ENCODE assay signal across 12 mouse cellular contexts in the genomic region with DNA sequence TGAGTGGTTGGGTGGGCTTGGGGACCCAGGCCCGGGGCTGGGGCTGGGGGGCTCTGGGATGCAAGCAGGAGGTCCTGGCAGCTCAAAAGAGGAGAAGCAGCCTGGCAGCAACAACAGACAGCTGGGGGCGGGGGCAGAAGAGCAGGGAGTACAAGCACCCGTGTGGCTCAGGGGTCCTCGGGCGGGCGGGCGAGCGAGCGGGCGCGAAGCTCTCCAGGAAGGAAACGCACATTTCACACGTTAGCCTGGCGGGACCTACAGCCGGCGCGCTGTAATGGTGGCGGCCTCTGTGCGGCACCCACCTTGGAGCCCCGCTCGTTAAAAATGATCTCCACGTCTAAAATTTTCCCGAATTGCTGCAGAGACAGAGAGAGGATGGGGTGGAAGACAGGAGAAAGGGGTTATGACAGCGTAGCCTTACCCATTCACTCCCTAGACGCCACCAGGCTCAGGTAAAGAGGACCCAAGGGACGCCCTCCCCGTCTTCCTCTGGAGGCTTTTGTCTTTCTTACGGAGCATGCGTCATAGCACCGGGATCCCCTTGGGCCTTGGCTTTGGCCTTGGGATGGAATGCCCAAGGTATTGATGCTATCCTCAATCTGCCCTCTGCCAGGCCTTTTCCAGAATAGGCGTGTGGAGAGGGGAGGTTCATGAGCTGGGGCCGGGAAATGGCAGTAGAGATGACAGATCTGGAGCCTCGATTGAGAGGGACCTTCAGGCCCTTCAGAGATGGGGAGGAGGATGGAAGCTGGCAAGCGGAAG. TPM values are rescaled to one million over a fixed set of nuclear protein-coding genes. Genes with fewer than 3 reads are reported as not detected.
A peak's percentile ranks its signal among the peaks of the same experiment; 100 is the strongest.
DNase-seq lines count a peak whose midpoint lies in the region; ATAC-seq and TF ChIP-seq lines count a peak whose summit lies in the region.
"Had no signal": no experiment of that assay in that cellular context is flagged by ENCODE, and none has a peak within 500 bp of the region (broad histone marks: within the 10 kb centered on the region; RNA-seq: fewer than 3 reads in every experiment).

No protein-coding gene starts in this region.

- WGBS in hindbrain, embryonic 13.5 days: 30% methylated on average over 34 of the region's 34 CpGs
- WGBS in hindbrain, embryonic 11.5 days: 27% methylated on average over 33 of the region's 34 CpGs
- 35% methylated on average over 31 of the region's 34 CpGs for WGBS in midbrain, postnatal 0 days
- WGBS in midbrain, embryonic 16.5 days: 30% methylated on average over 33 of the region's 34 CpGs
- WGBS in limb, embryonic 15.5 days: 21% methylated on average over 34 of the region's 34 CpGs

- no peak overlapping the region for H3K9ac ChIP-seq in hindbrain, embryonic 13.5 days
- H3K9ac ChIP-seq in hindbrain, embryonic 11.5 days (ENCODE audit: low read depth, low read length): no peak overlapping the region
- 0 out of 2 replicates have a peak overlapping the region, but pooled peaks have one; percentile 2 for H3K9ac ChIP-seq in midbrain, postnatal 0 days (replicated peaks; ENCODE audit: low read length, poor library complexity, severe bottlenecking)
- no peak overlapping the region for H3K9ac ChIP-seq in midbrain, embryonic 16.5 days (ENCODE audit: low read depth, low read length)
- H3K9ac ChIP-seq in limb, embryonic 15.5 days: no peak overlapping the region
- H3K9ac ChIP-seq: liver, embryonic 13.5 days had no signal

- no peak for TF ChIP-seq POLR2A in cortical plate, adult 2 months (IDR thresholded peaks at IDR 0.05; ENCODE audit: extremely low read depth, insufficient read depth, low read length)

- peaks cover 37% of the 10 kb centered on the region for H3K36me3 ChIP-seq in hindbrain, embryonic 13.5 days
- no peaks in the 10 kb centered on the region for H3K36me3 ChIP-seq in hindbrain, embryonic 11.5 days (ENCODE audit: control insufficient read depth, insufficient read depth, low read length)
- H3K36me3 ChIP-seq in midbrain, postnatal 0 days (ENCODE audit: insufficient read depth, low read length): 0 out of 2 replicates have a peak, but pooled peaks cover 7% of the 10 kb centered on the region
- H3K36me3 ChIP-seq in midbrain, embryonic 16.5 days (ENCODE audit: control insufficient read depth, insufficient read depth, low read length): no peaks in the 10 kb centered on the region; the same call in 1 of the 2 replicates
- H3K36me3 ChIP-seq in limb, embryonic 15.5 days: no peaks in the 10 kb centered on the region
- H3K36me3 ChIP-seq: G1E; liver, embryonic 13.5 days had no signal

- 0 out of 2 replicates have a peak overlapping the region, but pooled peaks have one; percentile 4 for H3K27ac ChIP-seq in hindbrain, embryonic 13.5 days
- H3K27ac ChIP-seq in hindbrain, embryonic 11.5 days (ENCODE audit: low read depth, low read length): no peak overlapping the region
- no peak overlapping the region for H3K27ac ChIP-seq in midbrain, postnatal 0 days (ENCODE audit: low read depth, low read length)
- H3K27ac ChIP-seq in midbrain, embryonic 16.5 days (ENCODE audit: low read length): no peak overlapping the region
- 0 out of 2 replicates have a peak overlapping the region, but pooled peaks have one; percentile 38 for H3K27ac ChIP-seq in cortical plate, adult 2 months (ENCODE audit: insufficient read depth, low read length)
- no peak overlapping the region for H3K27ac ChIP-seq in limb, embryonic 15.5 days
- H3K27ac ChIP-seq: liver, embryonic 13.5 days had no signal

- H3K4me1 ChIP-seq in hindbrain, embryonic 13.5 days (replicated peaks): peaks cover 22% of the 10 kb centered on the region
- H3K4me1 ChIP-seq in hindbrain, embryonic 11.5 days (replicated peaks; ENCODE audit: control insufficient read depth, insufficient read depth, low read length): no peaks in the 10 kb centered on the region
- H3K4me1 ChIP-seq in midbrain, postnatal 0 days (ENCODE audit: insufficient read depth, low read length): no peaks in the 10 kb centered on the region
- 0 out of 2 replicates have a peak, but pooled peaks cover 2% of the 10 kb centered on the region for H3K4me1 ChIP-seq in midbrain, embryonic 16.5 days (ENCODE audit: control insufficient read depth, insufficient read depth, low read length)
- peaks cover 10% of the 10 kb centered on the region for H3K4me1 ChIP-seq in cortical plate, adult 2 months (ENCODE audit: control insufficient read depth, insufficient read depth, low read length)
- peaks cover 11% of the 10 kb centered on the region for H3K4me1 ChIP-seq in limb, embryonic 15.5 days

- no peaks in the 10 kb centered on the region for H3K9me3 ChIP-seq in hindbrain, embryonic 13.5 days
- H3K9me3 ChIP-seq in hindbrain, embryonic 11.5 days (ENCODE audit: control insufficient read depth, low read length): no peaks in the 10 kb centered on the region
- no peaks in the 10 kb centered on the region for H3K9me3 ChIP-seq in midbrain, postnatal 0 days (ENCODE audit: low read length)
- H3K9me3 ChIP-seq in midbrain, embryonic 16.5 days (replicated peaks; ENCODE audit: control insufficient read depth, low read length, poor library complexity, severe bottlenecking): no peaks in the 10 kb centered on the region
- H3K9me3 ChIP-seq in limb, embryonic 15.5 days: no peaks in the 10 kb centered on the region
- H3K9me3 ChIP-seq: liver, embryonic 13.5 days had no signal

- H3K4me3 ChIP-seq in hindbrain, embryonic 13.5 days: no peak overlapping the region
- no peak overlapping the region for H3K4me3 ChIP-seq in hindbrain, embryonic 11.5 days (ENCODE audit: low read depth, low read length)
- no peak overlapping the region for H3K4me3 ChIP-seq in midbrain, postnatal 0 days (ENCODE audit: low read depth, low read length)
- no peak overlapping the region for H3K4me3 ChIP-seq in midbrain, embryonic 16.5 days (ENCODE audit: low read depth, low read length)
- H3K4me3 ChIP-seq in cortical plate, adult 2 months (ENCODE audit: insufficient read depth, low read length): no peak overlapping the region
- H3K4me3 ChIP-seq in limb, embryonic 15.5 days: no peak overlapping the region
- H3K4me3 ChIP-seq: liver, embryonic 13.5 days had no signal

- no peak for ATAC-seq in hindbrain, embryonic 13.5 days (ENCODE audit: low FRiP score)
- no peak for ATAC-seq in hindbrain, embryonic 11.5 days (ENCODE audit: low FRiP score)
- ATAC-seq in midbrain, postnatal 0 days (ENCODE audit: low FRiP score): no peak
- ATAC-seq in midbrain, embryonic 16.5 days: no peak
- ATAC-seq in limb, embryonic 15.5 days (ENCODE audit: insufficient number of reproducible peaks, low FRiP score, low TSS enrichment, low read depth): no peak
- ATAC-seq: forebrain, embryonic 16.5 days had no signal

- no peak overlapping the region for H3K4me2 ChIP-seq in hindbrain, embryonic 13.5 days
- no peak overlapping the region for H3K4me2 ChIP-seq in hindbrain, embryonic 11.5 days (replicated peaks; ENCODE audit: low read depth, low read length)
- H3K4me2 ChIP-seq in midbrain, postnatal 0 days (ENCODE audit: low read depth, low read length, poor library complexity, severe bottlenecking): no peak overlapping the region
- no peak overlapping the region for H3K4me2 ChIP-seq in midbrain, embryonic 16.5 days (ENCODE audit: low read length)
- H3K4me2 ChIP-seq in limb, embryonic 15.5 days: peak overlapping the region; percentile 19; the same call in 1 of the 2 replicates
- H3K4me2 ChIP-seq: liver, embryonic 13.5 days had no signal

- no peak for TF ChIP-seq CTCF in midbrain, postnatal 0 days (IDR thresholded peaks at IDR 0.05)
- no peak for TF ChIP-seq CTCF in cortical plate, adult 2 months (IDR thresholded peaks at IDR 0.05; ENCODE audit: extremely low read depth, insufficient read depth, low read length)

- DNase-seq in hindbrain, embryonic 11.5 days (ENCODE audit: low spot score): no peak
- DNase-seq in midbrain, postnatal 0 days (ENCODE audit: low spot score): no peak
- DNase-seq in embryo, embryonic 10.5 days (ENCODE audit: low spot score): no peak
- DNase-seq: cerebellum, adult 11 months; kidney, adult 9 months; liver, embryonic 13.5 days had no signal

- peaks cover 37% of the 10 kb centered on the region for H3K27me3 ChIP-seq in hindbrain, embryonic 13.5 days
- 0 out of 2 replicates have a peak, but pooled peaks cover 3% of the 10 kb centered on the region for H3K27me3 ChIP-seq in hindbrain, embryonic 11.5 days (ENCODE audit: control insufficient read depth, insufficient read depth, low read length)
- no peaks in the 10 kb centered on the region; the same call in 1 of the 2 replicates for H3K27me3 ChIP-seq in midbrain, postnatal 0 days (ENCODE audit: insufficient read depth, low read length)
- H3K27me3 ChIP-seq in midbrain, embryonic 16.5 days (ENCODE audit: control insufficient read depth, insufficient read depth, low read depth, low read length): peaks cover 3% of the 10 kb centered on the region; the same call in 1 of the 2 replicates
- H3K27me3 ChIP-seq in limb, embryonic 15.5 days: peaks cover 41% of the 10 kb centered on the region

RNA-seq across cellular contexts. Expression of a gene that starts 27.0 kb away (rescaled TPM):
- polyA plus RNA-seq in hindbrain, embryonic 13.5 days (2015; fragmentation: Nextera tagmentation; extraction: Ambion mirVana): 7.0 and 7.1 TPM in 2 replicates
- polyA plus RNA-seq in hindbrain, embryonic 11.5 days (2014; fragmentation: Nextera tagmentation; extraction: Ambion mirVana): 4.7 and 4.8 TPM in 2 replicates
- total RNA-seq in midbrain, postnatal 0 days (2014; rRNA removed): 8.7 and 13.6 TPM in 2 replicates
- polyA plus RNA-seq in midbrain, postnatal 0 days (2015; fragmentation: Nextera tagmentation; extraction: Ambion mirVana): 5.1 and 5.3 TPM in 2 replicates
- polyA plus RNA-seq in midbrain, embryonic 16.5 days (2015; fragmentation: Nextera tagmentation; extraction: Ambion mirVana): 5.5 and 5.9 TPM in 2 replicates
- polyA plus RNA-seq in cortical plate, adult 2 months (2012; rRNA removed): 10.3 and 12.0 TPM in 2 replicates
- polyA plus RNA-seq in limb, embryonic 15.5 days (2015; fragmentation: Nextera tagmentation; extraction: Ambion mirVana): 6.1 and 6.6 TPM in 2 replicates

Comparison
In these comparisons a context has a peak if more than half of its experiments do, and no peak if none do; other contexts are left out.
1. H3K27ac ChIP-seq: peak in hindbrain, embryonic 13.5 days (single experiment) and cortical plate, adult 2 months (single experiment); none in hindbrain, embryonic 11.5 days (single experiment), midbrain, postnatal 0 days (single experiment), midbrain, embryonic 16.5 days (single experiment) and limb, embryonic 15.5 days (single experiment).